Mouse (Mus musculus): ENCODE data around the gene Arid2. TPM values are rescaled to one million over a fixed set of nuclear protein-coding genes. Genes with fewer than 3 reads are reported as not detected.

Arid2 gene
- polyA plus RNA-seq, 1 experiment from 2014 or later = 47.4 TPM

- Histone ChIP-seq H3K9me3 (ENCODE audit: control insufficient read depth, low read length) (no peaks in the 10 kb centered on the region; the same call in 1 of the 2 replicates), H3K4me1 (replicated peaks; ENCODE audit: control insufficient read depth, insufficient read depth, low read length) (peaks cover 2% of the 10 kb centered on the region; the same call in 1 of the 2 replicates), H3K36me3 (ENCODE audit: control insufficient read depth, insufficient read depth, low read length) (peaks cover 12% of the 10 kb centered on the region), H3K4me3 (ENCODE audit: low read depth, low read length) (no peak overlapping the region), H3K4me2 (ENCODE audit: low read depth, low read length, severe bottlenecking) (no peak overlapping the region), H3K9ac (ENCODE audit: low read length) (no peak overlapping the region), H3K27me3 (ENCODE audit: control insufficient read depth, insufficient read depth, low read length) (no peaks in the 10 kb centered on the region), H3K27ac (ENCODE audit: low read depth, low read length) (no peak overlapping the region)
- DNase-seq (ENCODE audit: low spot score) (peak; percentile 45), ATAC-seq (replicated peaks; ENCODE audit: low FRiP score) (no peak)
- 92% methylated on average over 9 of the region's 9 CpGs for WGBS
Observed at GRCm38 (mm10) chr15:96268610-96269009, 18.7 kb upstream of the Arid2 start.

- peaks cover 12% of the 10 kb centered on the region for H3K36me3 ChIP-seq (ENCODE audit: control insufficient read depth, insufficient read depth, low read length)
- 92% methylated on average over 4 of the region's 4 CpGs for WGBS
- H3K9ac ChIP-seq (ENCODE audit: low read length) = no peak overlapping the region
- DNase-seq (ENCODE audit: low spot score) = peak; percentile 33
- no peak overlapping the region for H3K4me3 ChIP-seq (ENCODE audit: low read depth, low read length)
- H3K27ac ChIP-seq (ENCODE audit: low read depth, low read length) = no peak overlapping the region
- no peaks in the 10 kb centered on the region for H3K27me3 ChIP-seq (ENCODE audit: control insufficient read depth, insufficient read depth, low read length)
- H3K9me3 ChIP-seq (ENCODE audit: control insufficient read depth, low read length) = no peaks in the 10 kb centered on the region; the same call in 1 of the 2 replicates
- H3K4me2 ChIP-seq (ENCODE audit: low read depth, low read length, severe bottlenecking) = no peak overlapping the region
- peaks cover 2% of the 10 kb centered on the region; the same call in 1 of the 2 replicates for H3K4me1 ChIP-seq (replicated peaks; ENCODE audit: control insufficient read depth, insufficient read depth, low read length)
- ATAC-seq (replicated peaks; ENCODE audit: low FRiP score) = no peak
Observed at GRCm38 (mm10) chr15:96269402-96269801, 17.9 kb upstream of the Arid2 start.

- Histone ChIP-seq H3K27ac (ENCODE audit: low read depth, low read length) (no peak overlapping the region), H3K4me3 (ENCODE audit: low read depth, low read length) (no peak overlapping the region), H3K4me1 (replicated peaks; ENCODE audit: control insufficient read depth, insufficient read depth, low read length) (peaks cover 2% of the 10 kb centered on the region; the same call in 1 of the 2 replicates), H3K4me2 (ENCODE audit: low read depth, low read length, severe bottlenecking) (no peak overlapping the region), H3K9ac (ENCODE audit: low read length) (no peak overlapping the region), H3K27me3 (ENCODE audit: control insufficient read depth, insufficient read depth, low read length) (no peaks in the 10 kb centered on the region), H3K9me3 (ENCODE audit: control insufficient read depth, low read length) (no peaks in the 10 kb centered on the region; the same call in 1 of the 2 replicates), H3K36me3 (ENCODE audit: control insufficient read depth, insufficient read depth, low read length) (peaks cover 12% of the 10 kb centered on the region)
- WGBS = 91% methylated on average over 10 of the region's 10 CpGs
- ATAC-seq (replicated peaks; ENCODE audit: low FRiP score) = no peak
- DNase-seq (ENCODE audit: low spot score) = peak; percentile 46
Observed at GRCm38 (mm10) chr15:96270272-96270880, 16.9 kb upstream of the Arid2 start.

- Histone ChIP-seq H3K4me1 (replicated peaks; ENCODE audit: control insufficient read depth, insufficient read depth, low read length) (peaks cover 2% of the 10 kb centered on the region; the same call in 1 of the 2 replicates), H3K27ac (ENCODE audit: low read depth, low read length) (no peak overlapping the region), H3K9me3 (ENCODE audit: control insufficient read depth, low read length) (no peaks in the 10 kb centered on the region; the same call in 1 of the 2 replicates), H3K9ac (ENCODE audit: low read length) (no peak overlapping the region), H3K36me3 (ENCODE audit: control insufficient read depth, insufficient read depth, low read length) (peaks cover 5% of the 10 kb centered on the region; the same call in 1 of the 2 replicates), H3K4me3 (ENCODE audit: low read depth, low read length) (no peak overlapping the region), H3K27me3 (ENCODE audit: control insufficient read depth, insufficient read depth, low read length) (no peaks in the 10 kb centered on the region), H3K4me2 (ENCODE audit: low read depth, low read length, severe bottlenecking) (no peak overlapping the region)
- ATAC-seq (replicated peaks; ENCODE audit: low FRiP score) = 0 out of 2 replicates have a peak, but pooled peaks have one; percentile 56
- DNase-seq (ENCODE audit: low spot score) = peak; percentile 52
- 85% methylated on average over 11 of the region's 11 CpGs for WGBS
Observed at GRCm38 (mm10) chr15:96272356-96272755, 15.0 kb upstream of the Arid2 start.

GRCm38 (mm10) chr15:96274341-96274740, 13.0 kb upstream of the Arid2 start:
- ATAC-seq (replicated peaks; ENCODE audit: low FRiP score) (no peak), DNase-seq (ENCODE audit: low spot score) (no peak)
- H3K4me2 ChIP-seq (ENCODE audit: low read depth, low read length, severe bottlenecking) = no peak overlapping the region
- H3K9me3 ChIP-seq (ENCODE audit: control insufficient read depth, low read length) = no peaks in the 10 kb centered on the region
- peaks cover 2% of the 10 kb centered on the region; the same call in 1 of the 2 replicates for H3K4me1 ChIP-seq (replicated peaks; ENCODE audit: control insufficient read depth, insufficient read depth, low read length)
- 90% methylated on average over 2 of the region's 2 CpGs for WGBS
- no peaks in the 10 kb centered on the region for H3K27me3 ChIP-seq (ENCODE audit: control insufficient read depth, insufficient read depth, low read length)
- H3K4me3 ChIP-seq (ENCODE audit: low read depth, low read length) = no peak overlapping the region
- H3K36me3 ChIP-seq (ENCODE audit: control insufficient read depth, insufficient read depth, low read length) = no peaks in the 10 kb centered on the region; the same call in 1 of the 2 replicates
- H3K9ac ChIP-seq (ENCODE audit: low read length) = no peak overlapping the region
- H3K27ac ChIP-seq (ENCODE audit: low read depth, low read length) = no peak overlapping the region

GRCm38 (mm10) chr15:96275198-96275597, 12.1 kb upstream of the Arid2 start:
- 73% methylated on average over 2 of the region's 2 CpGs for WGBS
- Histone ChIP-seq H3K9ac (ENCODE audit: low read length) (no peak overlapping the region), H3K27me3 (ENCODE audit: control insufficient read depth, insufficient read depth, low read length) (no peaks in the 10 kb centered on the region), H3K27ac (ENCODE audit: low read depth, low read length) (no peak overlapping the region), H3K36me3 (ENCODE audit: control insufficient read depth, insufficient read depth, low read length) (peaks cover 3% of the 10 kb centered on the region; the same call in 1 of the 2 replicates), H3K4me1 (replicated peaks; ENCODE audit: control insufficient read depth, insufficient read depth, low read length) (peaks cover 2% of the 10 kb centered on the region; the same call in 1 of the 2 replicates), H3K4me2 (ENCODE audit: low read depth, low read length, severe bottlenecking) (no peak overlapping the region), H3K4me3 (ENCODE audit: low read depth, low read length) (no peak overlapping the region), H3K9me3 (ENCODE audit: control insufficient read depth, low read length) (no peaks in the 10 kb centered on the region)
- ATAC-seq (replicated peaks; ENCODE audit: low FRiP score) (no peak), DNase-seq (ENCODE audit: low spot score) (peak; percentile 45)

- Histone ChIP-seq H3K4me2 (ENCODE audit: low read depth, low read length, severe bottlenecking) (no peak overlapping the region), H3K4me3 (ENCODE audit: low read depth, low read length) (no peak overlapping the region), H3K27me3 (ENCODE audit: control insufficient read depth, insufficient read depth, low read length) (no peaks in the 10 kb centered on the region), H3K27ac (ENCODE audit: low read depth, low read length) (no peak overlapping the region), H3K9me3 (ENCODE audit: control insufficient read depth, low read length) (no peaks in the 10 kb centered on the region), H3K36me3 (ENCODE audit: control insufficient read depth, insufficient read depth, low read length) (peaks cover 5% of the 10 kb centered on the region; the same call in 1 of the 2 replicates), H3K9ac (ENCODE audit: low read length) (no peak overlapping the region), H3K4me1 (replicated peaks; ENCODE audit: control insufficient read depth, insufficient read depth, low read length) (peaks cover 2% of the 10 kb centered on the region; the same call in 1 of the 2 replicates)
- DNase-seq (ENCODE audit: low spot score) (peak; percentile 35), ATAC-seq (replicated peaks; ENCODE audit: low FRiP score) (no peak)
- WGBS = 90% methylated on average over 9 of the region's 9 CpGs
Observed at GRCm38 (mm10) chr15:96275810-96276493, 11.4 kb upstream of the Arid2 start.

DNA sequence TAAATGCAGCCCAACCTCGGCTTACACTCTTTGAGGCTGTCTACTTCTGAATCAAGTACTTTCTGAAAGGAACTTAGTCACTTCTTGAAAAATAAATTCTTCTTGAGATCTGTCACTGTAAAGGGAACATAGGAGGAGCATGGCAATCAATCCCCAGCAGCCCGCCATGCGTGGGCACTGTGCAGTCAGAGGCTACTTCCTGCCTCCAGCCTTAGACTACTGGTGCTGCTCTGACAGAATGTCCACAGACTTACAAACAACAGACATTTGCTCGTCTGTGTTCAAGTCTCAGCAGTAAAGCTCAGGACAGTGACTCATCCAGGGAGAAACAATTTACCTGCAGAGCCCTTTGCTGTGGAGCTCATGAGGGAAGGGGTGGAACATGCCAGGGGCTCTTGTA, 10.3 kb upstream of the Arid2 start:
- no peaks in the 10 kb centered on the region for H3K27me3 ChIP-seq (ENCODE audit: control insufficient read depth, insufficient read depth, low read length)
- no peak overlapping the region for H3K4me2 ChIP-seq (ENCODE audit: low read depth, low read length, severe bottlenecking)
- H3K27ac ChIP-seq (ENCODE audit: low read depth, low read length) = no peak overlapping the region
- H3K4me1 ChIP-seq (replicated peaks; ENCODE audit: control insufficient read depth, insufficient read depth, low read length) = peaks cover 2% of the 10 kb centered on the region; the same call in 1 of the 2 replicates
- no peak overlapping the region for H3K4me3 ChIP-seq (ENCODE audit: low read depth, low read length)
- ATAC-seq (replicated peaks; ENCODE audit: low FRiP score) (no peak), DNase-seq (ENCODE audit: low spot score) (no peak)
- H3K9ac ChIP-seq (ENCODE audit: low read length) = no peak overlapping the region
- peaks cover 5% of the 10 kb centered on the region; the same call in 1 of the 2 replicates for H3K36me3 ChIP-seq (ENCODE audit: control insufficient read depth, insufficient read depth, low read length)
- no peaks in the 10 kb centered on the region for H3K9me3 ChIP-seq (ENCODE audit: control insufficient read depth, low read length)
- 86% methylated on average over 4 of the region's 4 CpGs for WGBS

Data from forebrain, embryonic 11.5 days (tissue).